Mouse (Mus musculus) urinary bladder, adult 18-20 months (tissue): ENCODE measurements around the gene Ccdc162.

ENCODE experiments used
- DNase-seq, 2 experiments: peaks; one replicate each; pipeline ENCODE4 v3.0.0; 2022; ENCODE audit warnings: low spot score in 2 of 2, mixed read lengths in 2 of 2

The Ccdc162 gene

DNA sequence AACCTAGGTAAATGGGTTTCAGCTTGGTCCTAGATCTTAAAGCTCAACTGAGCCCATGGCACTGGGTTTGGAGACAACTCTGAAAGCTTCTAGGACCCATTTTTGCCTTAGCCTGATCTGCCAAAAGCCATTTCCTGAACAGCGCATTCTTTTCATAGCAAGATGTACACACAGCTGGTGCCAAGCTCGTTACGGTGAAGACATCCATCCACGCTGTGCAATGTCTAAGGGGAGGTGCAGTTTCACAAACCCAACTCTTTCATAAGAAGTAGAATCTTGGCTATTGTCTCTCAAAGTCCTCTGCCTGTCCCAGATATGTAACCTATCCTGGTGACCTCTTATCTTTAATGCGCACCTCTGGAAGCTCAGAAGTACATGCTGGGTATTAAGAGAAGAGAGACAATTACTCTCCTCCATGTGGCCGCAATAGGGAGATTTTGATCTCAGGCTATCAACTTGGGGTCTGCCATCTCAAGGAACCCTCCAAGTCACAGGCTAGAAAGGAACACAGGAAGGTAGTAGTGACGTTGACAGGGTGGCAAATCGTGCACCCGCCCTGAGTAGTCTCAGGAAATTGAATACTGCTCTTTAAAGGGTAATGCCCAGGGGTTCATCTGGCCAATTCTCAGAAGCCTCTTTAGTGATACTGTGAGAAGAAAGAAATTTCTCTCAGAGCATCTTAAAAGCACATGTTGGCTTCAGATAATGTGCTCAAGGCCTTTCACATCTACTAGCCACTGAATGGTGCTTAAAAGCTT, 81.0 kb downstream of the Ccdc162 start:
- no peak for DNase-seq

DNA sequence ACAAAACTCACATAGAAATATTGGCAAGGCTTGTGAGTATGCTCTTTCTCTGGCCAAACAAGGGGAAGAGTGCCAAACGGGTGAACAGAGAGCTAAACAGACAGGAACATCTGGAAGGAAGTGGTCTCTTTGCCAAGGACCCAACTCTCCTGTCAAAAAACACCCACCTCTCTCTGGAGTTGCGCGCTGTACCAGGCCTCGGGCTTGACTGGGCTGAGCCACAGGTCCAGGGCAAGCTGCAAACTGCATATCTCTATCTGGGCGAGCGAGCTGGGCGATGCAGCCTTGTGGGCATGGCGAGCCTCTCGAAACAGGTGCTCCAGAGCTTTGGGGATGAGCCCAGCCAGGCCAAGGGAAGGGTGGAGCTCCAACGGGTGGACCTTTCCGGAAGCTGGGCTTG, 82.6 kb downstream of the Ccdc162 start:
- DNase-seq: no peak

GRCm38 (mm10) chr10:41632062-41632461, 84.4 kb downstream of the Ccdc162 start:
- no peak for DNase-seq

GRCm38 (mm10) chr10:41626996-41627395, 89.4 kb downstream of the Ccdc162 start:
- no peak for DNase-seq

DNA sequence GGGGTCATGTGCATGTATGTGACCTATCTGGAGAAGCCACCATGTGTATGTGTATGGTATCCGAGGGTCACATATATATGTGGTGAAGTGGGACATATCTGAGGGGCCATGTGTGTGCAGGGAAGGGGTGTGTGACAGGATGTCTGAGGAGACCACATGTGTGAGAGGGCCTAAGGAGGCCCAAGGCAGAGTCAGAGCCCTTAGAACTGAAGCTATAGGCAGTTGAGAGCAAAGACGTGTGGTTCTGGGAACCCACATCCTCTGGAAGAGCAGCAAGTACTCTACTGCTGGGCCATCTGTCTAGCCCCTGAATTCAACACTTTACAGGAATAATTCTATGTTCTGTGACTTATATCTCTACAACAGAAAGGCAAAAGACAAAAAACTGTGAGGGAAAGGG, 96.4 kb downstream of the Ccdc162 start:
- no peak for DNase-seq

DNA sequence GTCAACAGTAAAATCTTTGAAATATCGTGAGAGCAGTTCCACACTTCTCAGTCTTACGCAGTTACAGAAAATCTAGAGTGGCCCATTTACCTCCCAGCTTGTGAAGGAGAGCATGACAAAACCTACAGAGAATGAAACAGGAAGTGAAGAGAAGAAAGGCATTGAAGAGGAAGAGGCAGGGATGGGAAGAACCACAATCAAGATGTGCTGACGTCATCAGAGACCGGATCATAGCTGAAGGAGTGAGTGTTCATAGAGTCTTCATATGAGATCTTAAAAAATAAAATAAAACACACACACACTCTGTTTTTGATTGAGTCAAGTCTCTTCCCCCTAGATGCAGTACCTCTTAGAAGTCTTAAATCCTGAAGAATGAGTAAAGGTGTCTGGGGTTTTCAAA, 100.9 kb downstream of the Ccdc162 start:
- DNase-seq: no peak

GRCm38 (mm10) chr10:41611941-41612340, 104.5 kb downstream of the Ccdc162 start:
- no peak for DNase-seq

- DNase-seq: no peak
These were observed 107.0 kb downstream of the Ccdc162 start for GRCm38 (mm10) chr10:41609475-41609874.

- no peak for DNase-seq
These were observed 107.9 kb downstream of the Ccdc162 start for GRCm38 (mm10) chr10:41608485-41608884.

GRCm38 (mm10) chr10:41602667-41603066, 113.8 kb downstream of the Ccdc162 start:
- no peak for DNase-seq

DNA sequence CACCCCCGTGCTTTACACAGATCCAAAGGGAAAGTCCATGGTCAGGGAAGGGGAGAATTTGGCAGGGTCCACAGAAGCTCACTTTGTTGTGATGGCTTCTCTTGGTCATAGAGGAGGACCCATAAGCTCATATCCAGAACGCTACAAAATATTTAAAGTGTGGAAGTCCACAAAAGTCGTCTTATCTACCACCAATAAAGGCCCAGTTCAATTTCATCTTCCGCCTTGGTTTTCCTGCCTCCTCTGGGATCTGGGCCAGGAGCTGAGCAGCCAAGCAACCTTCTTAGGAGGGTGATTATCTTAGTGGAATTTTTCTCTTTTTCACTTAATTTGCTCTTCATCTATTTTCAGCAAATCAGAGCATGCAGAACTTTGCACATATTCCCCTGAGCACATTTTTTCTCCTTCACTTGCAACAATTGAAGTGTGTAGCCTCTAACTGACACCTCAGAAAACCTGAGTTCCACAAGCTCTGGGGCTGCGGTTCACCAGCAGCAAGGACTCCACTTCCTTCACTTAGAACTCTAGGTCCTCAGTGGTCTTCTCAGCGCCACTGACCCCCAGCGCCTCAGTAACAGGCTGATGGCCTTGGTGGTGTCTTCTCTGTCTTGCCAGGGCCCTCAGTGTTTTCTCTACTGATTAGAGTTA, 114.4 kb downstream of the Ccdc162 start:
- no peak for DNase-seq

GRCm38 (mm10) chr10:41601302-41601701, 115.1 kb downstream of the Ccdc162 start:
- no peak for DNase-seq

DNA sequence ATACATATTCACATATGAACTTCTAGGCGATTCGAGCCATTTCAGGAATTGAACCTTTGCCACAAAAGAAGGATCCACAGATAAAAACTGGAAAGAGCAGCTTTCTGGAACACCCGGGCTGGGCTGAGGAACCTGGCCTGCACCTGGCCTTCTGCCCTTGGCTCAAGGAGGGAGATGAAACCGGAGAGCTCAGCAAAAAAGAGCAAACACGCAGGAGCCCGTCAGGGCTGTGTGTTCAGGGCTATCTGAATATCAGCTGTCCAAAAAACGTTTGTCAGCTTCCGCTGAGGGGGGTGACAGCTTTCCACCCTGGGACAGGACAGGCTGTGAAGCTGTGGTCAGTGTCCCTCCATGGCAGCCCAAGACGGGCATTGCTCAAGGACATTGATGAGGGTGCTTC, 117.4 kb downstream of the Ccdc162 start:
- DNase-seq: no peak

DNA sequence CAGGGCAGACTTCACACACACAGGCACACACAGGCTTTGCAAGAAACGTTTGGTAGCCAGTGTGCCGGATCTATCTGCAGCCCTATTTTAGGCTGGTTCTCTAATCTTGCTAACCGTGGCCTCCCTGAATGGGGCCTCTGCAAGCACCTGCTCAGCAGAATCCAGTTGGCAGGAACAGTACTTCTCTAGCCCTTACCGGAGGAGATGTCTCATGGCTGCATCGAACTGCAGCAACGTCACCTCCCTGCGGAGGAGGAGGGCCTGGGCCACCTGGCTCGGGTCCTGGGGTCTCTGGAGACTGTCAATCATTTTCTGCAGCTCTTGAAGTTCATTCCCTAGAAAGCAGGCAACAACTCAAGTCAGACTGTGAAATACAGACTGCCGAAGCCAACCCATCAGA, 118.2 kb downstream of the Ccdc162 start:
- DNase-seq: no peak

- no peak for DNase-seq
These were observed 120.9 kb downstream of the Ccdc162 start for GRCm38 (mm10) chr10:41595550-41595949.

DNA sequence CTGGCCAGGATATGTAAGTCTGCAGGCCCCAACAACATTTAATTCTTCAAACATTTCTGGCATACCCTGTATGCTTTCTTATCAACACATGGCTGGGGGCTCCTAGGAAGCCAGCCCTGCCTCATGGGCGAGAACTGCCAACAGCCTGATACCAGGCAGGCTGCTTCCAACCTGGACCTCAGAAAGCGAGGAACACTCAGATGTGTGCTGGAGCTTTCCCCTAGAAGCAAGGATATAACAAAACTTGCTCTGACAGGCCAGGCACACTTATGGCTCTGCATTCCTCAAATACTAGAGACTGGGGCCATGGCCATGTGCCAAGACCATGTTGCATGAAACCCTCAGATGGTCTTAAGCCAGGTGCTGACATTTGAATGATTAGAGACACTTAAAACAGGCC, 121.5 kb downstream of the Ccdc162 start:
- DNase-seq: no peak

DNA sequence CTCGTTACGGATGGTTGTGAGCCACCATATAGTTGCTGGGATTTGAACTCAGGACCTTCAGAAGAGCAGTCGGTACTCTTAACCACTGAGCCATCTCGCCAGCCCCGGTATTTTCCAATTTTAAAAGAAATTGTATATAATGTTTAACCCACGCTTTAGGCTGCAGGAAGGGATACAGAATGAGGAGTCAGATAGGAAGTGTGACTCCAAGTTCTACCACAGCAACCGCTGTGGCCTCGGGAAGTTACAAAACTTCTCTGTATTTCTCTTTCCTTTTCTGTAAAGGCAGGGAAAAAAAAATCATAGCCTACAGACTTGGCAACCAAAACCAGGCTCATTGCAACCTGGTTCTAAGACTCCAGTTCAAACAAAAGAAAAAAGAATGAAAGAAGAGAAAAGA, 122.0 kb downstream of the Ccdc162 start:
- DNase-seq: no peak

GRCm38 (mm10) chr10:41588616-41589015, 127.8 kb downstream of the Ccdc162 start:
- DNase-seq: no peak

GRCm38 (mm10) chr10:41586947-41587852, 129.2 kb downstream of the Ccdc162 start:
- DNase-seq: no peak

DNA sequence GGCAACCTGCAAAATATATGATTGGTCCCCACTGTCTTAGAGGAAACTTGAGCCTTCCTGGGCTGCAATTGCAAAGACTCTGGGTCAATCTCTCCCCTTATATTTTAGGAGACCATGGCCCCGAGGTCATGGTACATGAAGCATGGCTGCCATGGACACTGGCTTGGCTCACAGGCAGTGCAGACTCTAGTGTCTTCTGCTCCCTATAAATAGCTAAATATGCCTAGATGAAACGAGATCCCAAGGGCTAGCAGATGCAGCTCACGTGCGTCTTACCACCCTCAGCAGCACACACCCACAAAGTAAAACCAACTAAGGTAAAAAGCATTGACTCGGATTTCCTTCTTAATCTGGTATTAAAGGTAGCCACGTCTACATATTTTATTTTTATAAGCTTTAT, 133.1 kb downstream of the Ccdc162 start:
- no peak for DNase-seq

DNA sequence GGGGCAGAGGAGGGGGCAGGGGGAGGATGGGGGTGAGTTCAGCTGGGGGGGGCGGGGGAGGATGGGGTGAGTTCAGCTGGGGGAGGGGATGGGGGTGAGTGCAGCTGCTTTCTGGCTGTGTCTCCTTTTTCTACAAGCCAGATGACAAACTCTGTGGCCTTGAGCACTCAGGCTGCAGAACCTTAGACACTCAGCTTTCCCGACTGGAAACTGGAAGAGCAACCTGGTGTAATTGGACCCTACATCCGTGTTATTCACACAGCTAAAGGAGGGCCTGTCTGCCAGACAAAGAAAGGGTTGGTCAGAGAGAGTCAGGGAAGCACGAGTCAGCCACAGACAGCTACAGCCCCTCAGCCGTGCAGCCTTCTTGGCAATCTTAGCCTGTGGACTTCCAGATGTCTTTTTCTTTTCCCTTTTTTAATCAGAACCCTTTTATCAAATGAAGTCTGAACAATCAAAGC, 133.5 kb downstream of the Ccdc162 start:
- no peak for DNase-seq

DNA sequence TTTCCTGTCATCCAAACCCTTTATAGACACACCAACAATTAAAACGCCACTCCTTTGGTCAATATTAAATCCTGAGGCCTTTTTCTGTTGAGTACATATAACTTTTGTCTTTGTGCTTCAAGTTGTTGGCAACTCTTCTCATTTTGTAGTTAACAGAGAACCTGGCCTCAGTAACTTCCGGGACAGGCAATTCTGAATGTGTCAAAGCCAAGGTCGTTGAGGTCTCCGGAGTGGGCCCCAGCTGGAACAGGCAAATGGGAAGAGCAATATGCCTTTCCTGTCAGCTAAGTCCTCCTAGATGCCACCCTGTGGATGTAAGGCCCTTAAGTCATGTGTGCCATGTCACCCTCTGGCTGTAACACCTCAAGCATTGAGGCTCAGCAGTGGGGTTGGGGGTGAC, 136.0 kb downstream of the Ccdc162 start:
- no peak for DNase-seq
